Mouse (Mus musculus): ENCODE results near the gene Dlgap4. TPM values are rescaled to one million over a fixed set of nuclear protein-coding genes. Genes with fewer than 3 reads are reported as not detected.

Gene Dlgap4
- polyA plus RNA-seq, 1 experiment from 2014 or later, result 230 TPM

DNA sequence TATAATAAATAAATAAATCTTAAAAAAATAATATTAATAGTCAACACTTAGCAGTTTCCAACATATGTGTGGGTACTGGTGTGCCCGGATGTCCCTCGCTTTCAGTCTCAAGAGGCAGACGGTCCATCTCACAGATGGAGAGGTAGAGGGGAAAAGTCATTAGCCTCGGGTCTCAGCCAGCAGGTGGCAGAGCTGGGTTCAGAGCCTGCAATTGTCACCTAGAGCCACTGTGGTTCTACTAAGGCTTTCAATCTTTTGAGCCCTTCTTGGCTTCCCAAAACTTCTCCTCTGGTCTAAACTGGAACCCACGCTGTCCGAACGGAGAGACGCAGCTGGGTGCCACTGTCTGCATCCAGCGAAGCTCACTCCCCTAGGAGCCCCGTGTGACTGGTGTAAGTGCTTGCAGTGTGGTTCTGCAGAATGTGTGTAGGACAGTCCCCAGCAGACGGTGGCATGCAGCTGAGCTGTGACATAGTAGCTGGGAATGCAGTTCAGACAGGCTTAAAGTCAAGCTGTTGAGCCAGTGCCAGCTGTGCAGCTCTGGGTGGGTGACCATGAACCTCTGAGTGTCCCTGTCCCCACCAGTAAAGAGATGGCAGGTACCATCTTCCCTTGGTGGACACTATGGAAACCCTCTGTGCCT lies 29.2 kb upstream of the Dlgap4 start:
- peaks cover 3% of the 10 kb centered on the region; the same call in 1 of the 2 replicates for H3K4me1 ChIP-seq (ENCODE audit: control insufficient read depth, insufficient read depth, low read length)
- no peaks in the 10 kb centered on the region for H3K27me3 ChIP-seq (ENCODE audit: control insufficient read depth, insufficient read depth, low read length)
- no peaks in the 10 kb centered on the region for H3K9me3 ChIP-seq (ENCODE audit: control insufficient read depth, low read length)
- no peak overlapping the region for H3K27ac ChIP-seq (ENCODE audit: low read depth, low read length)
- H3K9ac ChIP-seq (replicated peaks; ENCODE audit: low read depth, low read length), result no peak overlapping the region
- 61% methylated on average over 11 of the region's 11 CpGs for WGBS
- H3K4me2 ChIP-seq (ENCODE audit: low read depth, low read length), result no peak overlapping the region
- no peak overlapping the region for H3K4me3 ChIP-seq (ENCODE audit: low read depth, low read length)
- no peaks in the 10 kb centered on the region for H3K36me3 ChIP-seq (ENCODE audit: control insufficient read depth, insufficient read depth, low read length)
- ATAC-seq (ENCODE audit: low read depth), result no peak

DNA sequence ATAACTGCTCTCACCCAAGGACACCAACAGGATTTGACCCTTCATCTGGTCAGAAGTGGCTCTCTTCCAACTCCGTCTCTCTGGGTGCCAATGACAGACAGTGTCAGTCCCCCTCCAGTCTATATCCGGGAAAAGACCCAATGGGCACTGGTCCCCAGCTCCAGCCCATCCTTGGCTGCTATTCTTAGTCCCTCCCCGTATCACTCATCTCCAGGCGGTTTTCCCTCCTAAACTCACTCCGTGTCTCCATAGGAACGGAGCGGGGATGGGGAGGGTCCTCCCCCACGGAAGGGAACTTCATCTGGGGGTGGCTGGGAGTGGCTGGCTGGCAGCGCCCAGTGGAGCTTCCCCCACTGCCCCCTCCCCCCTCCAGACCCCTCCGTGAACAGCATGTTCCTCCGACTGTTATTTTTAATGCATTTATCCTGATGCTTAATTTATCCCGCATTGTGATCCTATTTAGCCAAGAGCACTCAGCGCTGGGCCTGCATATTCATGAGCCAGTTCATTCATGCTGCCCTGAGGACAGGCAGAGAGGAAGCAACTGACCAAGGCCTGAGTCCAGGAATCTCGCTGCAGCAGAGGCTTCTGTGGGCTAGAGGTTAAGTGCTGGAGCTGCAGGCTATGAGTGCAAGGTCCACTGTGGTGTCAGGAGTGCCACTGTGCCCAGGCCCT lies 28.6 kb upstream of the Dlgap4 start:
- no peaks in the 10 kb centered on the region for H3K27me3 ChIP-seq (ENCODE audit: control insufficient read depth, insufficient read depth, low read length)
- no peak overlapping the region for H3K27ac ChIP-seq (ENCODE audit: low read depth, low read length)
- no peaks in the 10 kb centered on the region for H3K36me3 ChIP-seq (ENCODE audit: control insufficient read depth, insufficient read depth, low read length)
- H3K9me3 ChIP-seq (ENCODE audit: control insufficient read depth, low read length), result no peaks in the 10 kb centered on the region
- H3K4me1 ChIP-seq (ENCODE audit: control insufficient read depth, insufficient read depth, low read length), result peaks cover 3% of the 10 kb centered on the region; the same call in 1 of the 2 replicates
- no peak overlapping the region for H3K9ac ChIP-seq (replicated peaks; ENCODE audit: low read depth, low read length)
- H3K4me3 ChIP-seq (ENCODE audit: low read depth, low read length), result no peak overlapping the region
- 19% methylated on average over 14 of the region's 14 CpGs for WGBS
- no peak overlapping the region for H3K4me2 ChIP-seq (ENCODE audit: low read depth, low read length)
- ATAC-seq (ENCODE audit: low read depth), result peak; percentile 41; the same call in 1 of the 2 replicates

DNA sequence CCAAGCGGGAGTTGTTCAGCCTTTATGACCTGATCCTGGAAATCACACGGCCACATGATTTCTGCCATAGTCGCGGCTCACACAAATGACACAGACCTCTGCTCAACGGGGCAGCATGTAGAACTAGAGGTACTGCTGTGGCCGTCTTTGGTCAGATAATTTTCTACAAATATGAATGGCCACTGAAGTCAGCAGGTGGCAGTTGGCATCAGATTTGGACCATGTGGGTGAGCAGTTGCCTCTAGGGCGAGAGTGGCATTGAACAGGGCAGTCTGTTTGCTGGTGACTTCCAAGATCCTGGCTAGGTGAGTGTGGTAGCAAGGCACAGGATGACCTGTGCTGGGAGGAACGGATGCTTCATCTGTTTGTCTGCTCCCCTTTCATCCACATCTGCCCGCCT lies 24.0 kb upstream of the Dlgap4 start:
- Histone ChIP-seq H3K36me3 (ENCODE audit: control insufficient read depth, insufficient read depth, low read length) (no peaks in the 10 kb centered on the region), H3K9ac (replicated peaks; ENCODE audit: low read depth, low read length) (no peak overlapping the region)
- 96% methylated on average over 9 of the region's 9 CpGs for WGBS

DNA sequence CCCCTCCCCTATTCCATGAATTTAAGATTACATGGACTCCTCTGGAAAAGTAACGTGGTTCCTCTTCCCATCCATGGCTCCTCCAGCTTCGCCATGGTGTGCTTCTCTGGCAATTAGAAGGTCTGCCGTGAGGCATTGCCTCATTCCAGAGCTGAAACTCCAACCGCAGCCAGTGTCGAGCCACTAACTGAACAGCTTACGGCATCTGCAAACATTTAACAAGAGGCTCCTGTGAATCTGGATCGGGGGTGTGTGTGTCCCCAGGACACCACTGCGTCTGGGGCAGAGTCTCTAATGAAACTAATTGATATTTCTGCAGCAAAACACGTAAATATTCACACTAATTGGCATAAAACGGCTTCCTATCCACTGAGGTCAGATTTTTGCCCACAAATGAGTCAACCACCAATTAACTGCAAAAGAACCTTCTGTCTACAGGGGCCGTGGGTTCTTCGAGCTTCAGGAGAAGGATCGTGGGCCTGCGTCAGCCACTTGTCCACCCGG lies 18.5 kb upstream of the Dlgap4 start:
- Histone ChIP-seq H3K4me3 (ENCODE audit: low read depth, low read length) (no peak overlapping the region), H3K4me2 (ENCODE audit: low read depth, low read length) (no peak overlapping the region), H3K27me3 (ENCODE audit: control insufficient read depth, insufficient read depth, low read length) (no peaks in the 10 kb centered on the region), H3K9ac (replicated peaks; ENCODE audit: low read depth, low read length) (no peak overlapping the region), H3K9me3 (ENCODE audit: control insufficient read depth, low read length) (no peaks in the 10 kb centered on the region), H3K36me3 (ENCODE audit: control insufficient read depth, insufficient read depth, low read length) (no peaks in the 10 kb centered on the region), H3K4me1 (ENCODE audit: control insufficient read depth, insufficient read depth, low read length) (no peaks in the 10 kb centered on the region), H3K27ac (ENCODE audit: low read depth, low read length) (no peak overlapping the region)
- WGBS, result 78% methylated on average over 15 of the region's 15 CpGs
- no peak for ATAC-seq (ENCODE audit: low read depth)

More for the DNA sequence above, 24.0 kb upstream of the Dlgap4 start:
- peaks cover 3% of the 10 kb centered on the region; the same call in 1 of the 2 replicates for H3K4me1 ChIP-seq (ENCODE audit: control insufficient read depth, insufficient read depth, low read length)
- H3K9me3 ChIP-seq (ENCODE audit: control insufficient read depth, low read length), result no peaks in the 10 kb centered on the region
- no peak overlapping the region for H3K4me2 ChIP-seq (ENCODE audit: low read depth, low read length)
- no peak overlapping the region for H3K27ac ChIP-seq (ENCODE audit: low read depth, low read length)
- H3K27me3 ChIP-seq (ENCODE audit: control insufficient read depth, insufficient read depth, low read length), result no peaks in the 10 kb centered on the region
- H3K4me3 ChIP-seq (ENCODE audit: low read depth, low read length), result no peak overlapping the region
- no peak for ATAC-seq (ENCODE audit: low read depth)

DNA sequence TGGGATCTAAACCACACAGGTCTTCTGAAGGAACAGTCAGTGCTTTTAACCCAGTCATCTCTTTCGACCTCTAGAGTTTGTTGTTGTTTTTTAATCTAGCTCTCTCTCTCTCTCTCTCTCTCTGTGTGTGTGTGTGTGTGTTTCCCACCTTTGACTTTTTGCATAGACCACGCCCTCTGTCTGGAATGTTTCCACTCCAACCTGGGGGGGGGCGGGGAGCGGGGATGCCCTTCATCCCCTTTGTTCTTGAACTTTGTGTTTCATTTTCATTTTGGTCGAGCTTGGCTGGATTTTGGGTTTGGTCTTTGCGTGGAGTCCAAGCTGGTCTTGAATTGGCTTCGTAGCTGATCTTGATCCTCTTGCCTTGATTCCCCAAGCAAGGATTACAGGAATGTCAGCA lies 10.9 kb upstream of the Dlgap4 start:
- no peak for ATAC-seq (ENCODE audit: low read depth)
- WGBS, result 87% methylated on average over 7 of the region's 7 CpGs
- Histone ChIP-seq H3K4me3 (ENCODE audit: low read depth, low read length) (no peak overlapping the region), H3K4me2 (ENCODE audit: low read depth, low read length) (no peak overlapping the region), H3K27ac (ENCODE audit: low read depth, low read length) (no peak overlapping the region), H3K27me3 (ENCODE audit: control insufficient read depth, insufficient read depth, low read length) (no peaks in the 10 kb centered on the region), H3K4me1 (ENCODE audit: control insufficient read depth, insufficient read depth, low read length) (no peaks in the 10 kb centered on the region), H3K9me3 (ENCODE audit: control insufficient read depth, low read length) (no peaks in the 10 kb centered on the region), H3K9ac (replicated peaks; ENCODE audit: low read depth, low read length) (no peak overlapping the region), H3K36me3 (ENCODE audit: control insufficient read depth, insufficient read depth, low read length) (no peaks in the 10 kb centered on the region)

DNA sequence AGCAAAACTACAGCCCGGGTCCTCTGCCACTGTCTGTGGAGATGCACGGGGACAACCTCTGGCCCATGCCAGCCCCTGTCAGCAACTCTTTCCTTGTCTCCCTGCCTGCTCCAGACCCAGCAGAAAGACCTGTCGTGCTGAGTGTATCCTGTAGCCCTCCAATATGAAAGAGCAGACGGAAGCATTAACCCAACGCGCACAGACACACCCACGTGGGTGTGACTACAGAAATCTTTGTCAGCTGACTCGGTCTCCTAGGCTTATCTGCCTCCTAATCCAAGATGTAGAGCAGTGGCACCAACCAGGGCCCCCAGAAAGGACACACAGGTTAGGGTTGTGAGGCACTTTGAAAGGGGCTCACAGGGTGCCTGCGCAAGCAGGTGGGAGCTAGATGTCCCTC lies 9.8 kb upstream of the Dlgap4 start:
- Histone ChIP-seq H3K4me3 (ENCODE audit: low read depth, low read length) (no peak overlapping the region), H3K36me3 (ENCODE audit: control insufficient read depth, insufficient read depth, low read length) (no peaks in the 10 kb centered on the region), H3K4me2 (ENCODE audit: low read depth, low read length) (no peak overlapping the region), H3K4me1 (ENCODE audit: control insufficient read depth, insufficient read depth, low read length) (no peaks in the 10 kb centered on the region), H3K9ac (replicated peaks; ENCODE audit: low read depth, low read length) (no peak overlapping the region), H3K27ac (ENCODE audit: low read depth, low read length) (no peak overlapping the region), H3K27me3 (ENCODE audit: control insufficient read depth, insufficient read depth, low read length) (no peaks in the 10 kb centered on the region), H3K9me3 (ENCODE audit: control insufficient read depth, low read length) (no peaks in the 10 kb centered on the region)
- no peak for ATAC-seq (ENCODE audit: low read depth)
- WGBS, result 91% methylated on average over 9 of the region's 9 CpGs

DNA sequence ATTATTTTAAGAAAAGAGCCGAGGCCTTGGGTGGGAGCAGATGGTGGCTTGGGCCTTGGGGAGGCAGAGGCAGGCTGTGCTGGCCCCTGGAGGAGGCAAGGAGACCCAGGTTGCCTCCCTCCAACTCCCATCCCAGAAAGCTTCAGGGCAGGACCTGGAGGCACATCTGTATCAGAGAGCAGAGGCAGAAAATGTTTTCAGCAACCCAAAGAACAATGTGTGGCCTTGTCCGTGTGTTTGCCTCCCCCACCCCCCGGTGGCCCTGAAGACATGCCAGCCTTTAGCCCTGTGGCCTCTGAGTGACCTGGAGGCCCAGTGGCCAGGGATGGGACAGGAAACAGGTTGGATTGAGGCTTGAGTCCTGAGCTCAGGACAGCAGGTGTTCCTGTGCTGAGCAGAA lies 8.4 kb upstream of the Dlgap4 start:
- Histone ChIP-seq H3K4me1 (ENCODE audit: control insufficient read depth, insufficient read depth, low read length) (no peaks in the 10 kb centered on the region), H3K9me3 (ENCODE audit: control insufficient read depth, low read length) (no peaks in the 10 kb centered on the region), H3K9ac (replicated peaks; ENCODE audit: low read depth, low read length) (no peak overlapping the region), H3K36me3 (ENCODE audit: control insufficient read depth, insufficient read depth, low read length) (no peaks in the 10 kb centered on the region), H3K27me3 (ENCODE audit: control insufficient read depth, insufficient read depth, low read length) (no peaks in the 10 kb centered on the region), H3K27ac (ENCODE audit: low read depth, low read length) (no peak overlapping the region), H3K4me3 (ENCODE audit: low read depth, low read length) (no peak overlapping the region), H3K4me2 (ENCODE audit: low read depth, low read length) (no peak overlapping the region)
- ATAC-seq (ENCODE audit: low read depth), result no peak
- WGBS, result 65% methylated on average over 3 of the region's 3 CpGs

DNA sequence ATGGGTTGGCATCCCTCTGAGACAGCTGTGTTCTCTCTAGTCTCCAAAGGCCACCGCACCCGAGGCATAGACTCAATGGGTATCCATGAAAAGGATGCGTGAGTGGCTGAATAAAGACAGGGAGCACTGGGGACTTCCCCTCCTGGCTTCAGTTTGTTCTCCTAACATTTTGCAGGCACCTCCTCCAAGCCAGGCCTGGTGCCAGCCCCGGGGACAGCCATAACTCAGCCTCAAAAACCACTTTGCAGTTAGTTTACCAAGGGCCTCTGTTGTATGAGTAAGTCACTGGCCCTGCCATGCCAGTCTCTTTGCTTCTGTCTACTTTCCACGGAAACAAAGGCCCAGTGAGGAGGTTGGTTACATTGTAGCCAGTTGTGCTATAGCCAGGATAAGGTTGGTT lies 7.5 kb upstream of the Dlgap4 start:
- H3K9ac ChIP-seq (replicated peaks; ENCODE audit: low read depth, low read length), result no peak overlapping the region
- no peak overlapping the region for H3K4me2 ChIP-seq (ENCODE audit: low read depth, low read length)
- no peak for ATAC-seq (ENCODE audit: low read depth)
- no peaks in the 10 kb centered on the region for H3K27me3 ChIP-seq (ENCODE audit: control insufficient read depth, insufficient read depth, low read length)
- H3K9me3 ChIP-seq (ENCODE audit: control insufficient read depth, low read length), result no peaks in the 10 kb centered on the region
- H3K4me1 ChIP-seq (ENCODE audit: control insufficient read depth, insufficient read depth, low read length), result no peaks in the 10 kb centered on the region
- H3K36me3 ChIP-seq (ENCODE audit: control insufficient read depth, insufficient read depth, low read length), result no peaks in the 10 kb centered on the region
- no peak overlapping the region for H3K4me3 ChIP-seq (ENCODE audit: low read depth, low read length)
- WGBS, result 63% methylated on average over 5 of the region's 5 CpGs
- no peak overlapping the region for H3K27ac ChIP-seq (ENCODE audit: low read depth, low read length)

DNA sequence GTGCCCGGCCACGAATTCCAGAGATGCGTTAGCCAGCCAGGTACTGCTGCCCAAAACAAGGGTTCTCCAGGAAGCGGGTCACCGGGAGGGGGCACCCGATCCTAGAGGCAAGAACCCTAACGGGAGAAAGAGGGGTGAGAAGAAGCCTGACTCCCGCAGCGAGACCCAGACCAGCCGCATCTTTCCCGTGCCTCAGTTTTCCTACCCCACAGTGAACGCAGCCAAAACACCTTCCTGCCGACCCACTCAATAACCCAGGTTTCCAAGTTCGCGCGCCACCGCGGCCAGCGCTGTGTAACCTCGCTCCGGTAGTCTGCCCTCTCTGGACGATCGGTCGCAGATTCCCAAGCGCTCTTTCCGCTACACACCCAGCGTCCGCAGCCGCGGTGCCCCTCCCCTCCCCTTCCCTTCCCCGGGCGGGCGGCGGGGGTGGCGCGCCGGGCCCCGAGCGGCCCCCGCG lies 394 bp upstream of the Dlgap4 start:
- under 1% methylated on average over 23 of the region's 41 CpGs for WGBS
- no peaks in the 10 kb centered on the region for H3K36me3 ChIP-seq (ENCODE audit: control insufficient read depth, insufficient read depth, low read length)
- H3K9me3 ChIP-seq (ENCODE audit: control insufficient read depth, low read length), result no peaks in the 10 kb centered on the region
- H3K4me1 ChIP-seq (ENCODE audit: control insufficient read depth, insufficient read depth, low read length), result peaks cover 11% of the 10 kb centered on the region
- peak; percentile 44 for ATAC-seq (ENCODE audit: low read depth)
- no peak overlapping the region; the same call in 1 of the 2 replicates for H3K27ac ChIP-seq (ENCODE audit: low read depth, low read length)
- peak overlapping the region; percentile 81 for H3K4me2 ChIP-seq (ENCODE audit: low read depth, low read length)
- H3K4me3 ChIP-seq (ENCODE audit: low read depth, low read length), result peak overlapping the region; percentile 79
- H3K27me3 ChIP-seq (ENCODE audit: control insufficient read depth, insufficient read depth, low read length), result peaks cover 18% of the 10 kb centered on the region
- peak overlapping the region; percentile 82 for H3K9ac ChIP-seq (replicated peaks; ENCODE audit: low read depth, low read length)
